Mouse (Mus musculus) lung, postnatal 4 days (tissue): Measurements from ENCODE around the gene Dusp5.
"Not testable (repeated sequence)": the region's sequence is repeated elsewhere in the genome, so short reads cannot be mapped to it uniquely, and the experiment has no call there.

Experiments
- DNase-seq, 2 experiments: peaks; one replicate each; pipeline ENCODE4 v3.0.0; 2021

Dusp5 gene

DNA sequence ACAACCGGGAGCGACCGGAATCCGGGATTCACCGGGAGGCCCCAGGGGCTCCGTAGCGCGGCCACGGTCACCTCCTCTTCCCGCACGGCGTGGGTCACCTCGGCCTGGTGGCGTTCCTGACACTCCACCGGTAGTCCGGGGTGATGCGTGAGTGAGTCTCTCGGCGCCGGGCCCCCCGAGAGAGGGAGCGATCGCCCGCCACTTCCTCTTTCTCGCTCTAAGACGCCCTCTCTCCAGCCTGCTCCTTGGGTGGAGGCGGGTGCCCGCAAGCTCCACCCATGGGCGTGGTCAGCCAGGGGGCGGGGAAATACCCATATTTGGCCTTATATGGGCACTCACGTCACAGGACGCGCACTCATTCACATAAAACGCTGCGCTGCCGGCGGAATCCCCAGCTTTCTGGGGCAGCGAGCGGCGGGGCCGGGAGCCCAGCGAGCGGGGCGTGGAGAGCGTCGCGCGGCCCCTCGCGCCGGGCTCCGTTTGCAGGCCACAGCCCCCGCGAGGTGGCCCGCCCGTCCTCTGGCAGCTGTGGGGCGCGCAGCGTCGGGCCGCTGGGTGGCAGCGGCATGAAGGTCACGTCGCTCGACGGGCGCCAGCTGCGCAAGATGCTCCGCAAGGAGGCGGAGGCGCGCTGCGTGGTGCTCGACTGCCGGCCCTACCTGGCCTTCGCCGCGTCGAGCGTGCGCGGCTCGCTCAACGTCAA, at the start of gene Dusp5:
Gene Dusp5, plus strand, starts transcription at position 358 of the 703 bp plus-strand sequence.
- DNase-seq, result peak; percentile 98 to 99

DNA sequence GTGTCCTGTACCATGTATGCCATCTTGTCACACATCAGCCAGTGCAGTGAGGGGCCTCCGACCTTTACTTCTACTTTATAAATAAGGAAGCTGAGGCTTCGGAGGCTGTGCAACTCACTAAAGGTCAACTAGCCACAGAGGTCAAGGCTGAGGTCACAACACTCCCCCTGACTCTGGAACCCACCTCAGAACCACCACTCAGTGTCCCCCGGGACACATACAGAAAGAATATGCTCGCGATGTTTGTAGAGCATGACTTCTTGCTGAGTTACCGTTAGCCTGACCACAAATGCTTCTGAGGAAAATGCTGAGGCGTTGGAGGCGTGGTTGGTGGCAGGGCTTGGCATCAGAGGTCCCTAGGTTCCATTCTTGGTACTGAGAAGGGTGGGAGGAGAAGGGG, 49.3 kb upstream of the Dusp5 start:
- DNase-seq, result peak; percentile 46 to 48

DNA sequence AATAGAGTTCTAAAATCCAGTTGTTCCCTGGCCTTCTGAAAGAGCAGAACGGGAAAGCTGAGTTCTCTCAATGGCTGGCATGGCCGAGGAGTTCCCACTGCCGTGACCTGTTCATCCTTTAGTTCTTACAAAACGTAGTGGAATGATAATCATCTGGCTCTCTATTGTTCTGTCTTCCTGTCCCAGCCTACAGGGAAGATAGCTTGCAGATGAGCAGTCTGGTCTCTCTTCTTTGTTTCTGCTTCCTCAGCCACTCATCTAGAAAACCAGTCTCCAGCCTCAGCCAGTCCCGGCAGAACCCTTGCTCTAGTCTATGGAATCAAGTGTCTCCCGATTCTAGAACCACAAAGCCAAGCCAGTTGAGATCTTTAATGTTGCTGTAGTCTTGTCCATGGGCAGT, 46.8 kb upstream of the Dusp5 start:
- no peak for DNase-seq

DNA sequence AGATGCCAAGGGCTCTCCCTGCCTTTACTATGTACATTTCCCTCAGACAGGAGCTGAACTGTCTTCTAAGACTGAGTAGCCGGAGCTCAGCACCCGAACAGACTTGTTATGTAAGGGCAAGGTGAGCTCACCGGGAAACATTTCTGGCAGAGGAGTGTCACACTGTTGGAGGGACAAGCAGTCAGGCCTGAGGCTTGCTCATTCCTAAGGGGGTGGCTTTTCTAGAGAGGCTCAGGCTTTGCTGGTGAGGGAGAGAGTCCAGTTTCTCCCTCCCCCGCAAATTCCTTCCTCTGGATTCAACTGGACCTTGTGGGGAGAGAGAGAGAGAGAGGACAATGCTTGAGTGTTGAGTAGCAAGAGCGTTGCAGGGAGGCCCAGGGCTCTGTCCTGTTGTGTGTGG, 46.4 kb upstream of the Dusp5 start:
- no peak for DNase-seq

DNA sequence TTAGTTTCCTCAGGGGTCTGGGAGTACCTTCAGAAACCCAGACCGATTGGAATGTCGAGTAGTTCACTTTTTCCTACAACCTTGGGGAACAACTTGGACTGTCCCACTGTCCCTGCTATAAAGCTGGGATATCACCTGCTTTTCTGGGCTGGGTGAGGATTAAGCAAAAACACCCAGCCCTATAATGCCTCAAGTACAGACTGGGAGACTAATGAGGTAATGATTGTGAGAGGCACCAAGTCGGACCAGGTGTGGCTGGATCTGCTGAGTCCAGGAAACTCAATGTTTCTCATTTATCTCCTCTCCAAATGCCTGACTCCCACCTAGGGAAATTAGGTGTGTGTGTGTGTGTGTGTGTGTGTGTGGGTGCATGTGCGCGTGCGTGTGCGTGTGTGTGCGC, 44.9 kb upstream of the Dusp5 start:
- no peak for DNase-seq

DNA sequence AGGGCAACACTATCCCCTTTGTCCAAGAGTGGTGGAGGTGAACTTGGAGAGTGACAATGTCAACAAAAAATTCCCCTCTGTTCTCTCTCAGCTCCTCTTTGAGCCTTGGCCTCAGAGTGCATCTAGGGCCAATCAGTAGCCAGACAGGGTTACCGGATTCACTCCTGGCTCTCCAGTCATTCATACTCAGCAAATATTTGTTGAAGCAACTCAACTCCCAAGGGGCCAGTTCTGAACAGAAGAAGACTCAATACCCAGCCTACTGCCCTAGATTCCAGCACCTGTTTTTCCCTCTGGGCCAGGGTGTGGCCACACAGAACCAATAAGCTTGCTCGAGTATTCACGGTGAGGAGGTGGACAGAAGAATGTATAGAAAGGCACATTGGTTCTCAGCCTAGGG, 44.0 kb upstream of the Dusp5 start:
- no peak for DNase-seq

DNA sequence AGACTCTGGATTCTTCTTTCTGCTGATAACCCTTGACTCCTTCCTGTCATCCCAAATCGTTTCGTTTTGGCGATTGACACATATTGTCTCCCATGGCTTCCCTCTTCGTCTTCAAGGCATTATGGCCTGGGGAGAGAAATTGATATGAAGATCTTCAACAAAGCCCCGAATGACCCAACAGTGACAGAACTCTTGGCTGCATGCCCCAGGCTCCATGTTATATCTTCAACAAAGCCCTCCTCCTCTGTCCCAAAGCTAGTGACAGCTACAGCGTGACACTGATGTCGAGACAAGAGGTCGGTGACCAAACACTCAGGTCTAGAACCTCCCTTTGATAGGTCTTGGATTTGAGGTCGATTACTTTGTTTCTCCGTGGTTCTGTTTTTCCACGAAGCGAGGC, 39.7 kb upstream of the Dusp5 start:
- DNase-seq, result no peak

DNA sequence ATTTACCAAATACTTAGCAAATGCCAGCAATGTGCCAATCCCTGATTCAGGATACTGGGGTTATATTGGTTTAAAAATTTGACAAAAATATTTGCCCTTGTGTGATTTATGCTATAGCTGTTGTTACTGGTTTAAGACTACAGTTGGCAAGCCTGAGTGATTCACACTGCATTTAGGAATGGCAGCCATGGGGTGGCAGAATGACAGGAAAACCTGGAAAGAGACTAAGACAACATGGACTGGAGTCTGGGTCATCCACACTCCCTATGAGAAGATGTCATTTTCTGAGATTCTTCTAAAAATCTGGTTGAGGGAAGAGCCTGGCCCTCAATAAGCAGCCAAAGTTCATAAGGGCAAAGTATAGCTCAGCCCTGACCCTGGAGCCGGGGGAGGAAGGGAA, 39.0 kb upstream of the Dusp5 start:
- no peak for DNase-seq

DNA sequence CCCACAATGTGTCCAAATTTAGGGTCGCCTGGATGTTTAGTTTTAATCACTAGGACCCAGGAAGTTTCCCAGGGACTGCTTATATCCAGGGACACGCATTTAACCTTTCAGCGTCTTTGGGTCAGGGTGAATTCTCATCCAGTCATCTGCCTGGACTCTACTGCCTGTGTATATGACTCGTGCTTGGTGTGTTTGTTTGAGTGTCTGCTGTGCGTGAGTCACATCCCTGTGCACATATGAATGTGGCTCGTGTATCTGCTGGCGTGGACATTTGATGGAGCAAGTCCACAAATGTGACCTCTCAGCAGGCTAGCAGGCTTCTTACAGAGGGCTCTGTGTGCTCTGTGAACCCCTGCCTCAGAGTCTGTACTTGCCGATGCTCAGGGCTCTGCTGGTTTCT, 38.0 kb upstream of the Dusp5 start:
- peak in 1 of 2 experiments; percentile 42 for DNase-seq

DNA sequence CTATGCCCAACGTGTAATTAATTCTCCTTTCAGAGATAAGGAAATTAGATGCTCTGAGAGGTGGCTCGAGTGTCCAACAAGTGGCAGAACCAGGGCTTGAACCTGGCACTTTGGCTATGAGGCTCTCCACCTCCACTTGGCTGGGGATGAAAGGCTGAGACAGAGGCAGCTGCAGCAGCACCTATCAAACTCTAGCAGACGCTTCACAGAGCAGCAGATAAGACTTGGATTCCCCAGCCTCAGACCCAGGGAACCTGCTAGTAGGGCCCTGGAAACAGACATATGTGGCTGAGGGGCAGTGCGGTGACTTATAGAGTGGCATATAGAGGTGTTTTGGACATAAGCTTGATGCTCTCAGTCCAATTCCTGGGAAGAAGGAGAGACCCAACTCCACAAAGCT, 36.4 kb upstream of the Dusp5 start:
- DNase-seq, result no peak

DNA sequence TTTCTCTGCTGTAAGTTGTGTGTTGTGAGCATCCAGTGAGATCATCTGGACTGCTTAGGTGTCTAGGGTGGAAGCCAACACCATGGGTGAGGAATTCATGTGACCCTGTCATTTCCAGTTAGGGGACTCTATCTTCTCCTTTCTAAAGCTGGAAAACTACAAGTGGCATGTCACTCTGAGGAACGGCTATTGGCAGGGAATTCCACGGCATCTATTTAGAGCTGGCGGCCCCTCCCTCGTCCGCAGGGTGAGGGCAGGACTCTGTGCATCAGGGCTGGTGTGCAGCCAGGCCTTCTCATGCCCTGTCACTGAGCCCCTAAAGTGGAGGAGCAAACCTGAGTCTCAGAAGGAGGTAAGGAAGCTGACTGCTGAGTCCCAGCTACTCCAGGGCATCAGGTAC, 35.0 kb upstream of the Dusp5 start:
- no peak for DNase-seq

DNA sequence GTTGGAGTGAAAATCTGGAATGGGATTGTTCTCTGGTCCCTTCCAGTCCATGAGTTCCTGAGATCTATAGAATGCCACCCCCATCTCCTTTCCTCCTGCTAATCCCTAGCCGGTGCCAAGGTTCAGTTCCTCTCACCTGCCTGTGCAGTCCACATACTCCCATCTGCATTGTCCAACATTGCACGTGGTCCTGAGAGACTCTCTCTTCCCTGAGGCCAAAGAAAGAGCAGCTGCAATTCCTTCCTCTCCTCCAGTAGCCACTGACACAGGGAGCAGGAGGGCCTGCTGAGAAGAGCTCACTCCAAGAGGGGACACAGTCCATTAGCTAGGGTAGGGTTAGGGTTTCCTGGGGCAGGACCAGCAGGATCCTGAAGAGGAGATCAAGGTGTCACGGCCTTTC, 31.0 kb upstream of the Dusp5 start:
- DNase-seq, result no peak

DNA sequence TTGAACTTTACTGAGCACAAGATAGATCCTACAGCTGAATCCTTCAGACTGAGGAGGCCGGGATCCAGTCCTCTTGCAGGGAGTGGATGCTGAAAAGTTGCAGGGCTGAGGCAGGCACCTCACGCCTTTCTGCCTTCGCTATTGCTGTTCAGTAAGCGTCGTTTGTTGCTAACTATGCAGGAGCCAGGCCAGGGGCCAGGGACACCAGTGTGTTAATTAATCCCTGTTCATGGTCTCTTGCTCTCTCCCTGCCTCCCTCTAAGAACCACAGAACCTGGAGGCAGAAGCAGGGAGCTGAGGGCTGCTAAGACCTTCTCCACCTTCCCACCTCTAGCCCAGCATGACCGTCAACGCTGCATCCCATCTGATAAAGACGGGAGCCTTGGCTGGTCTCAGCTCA, 29.9 kb upstream of the Dusp5 start:
- no peak for DNase-seq

DNA sequence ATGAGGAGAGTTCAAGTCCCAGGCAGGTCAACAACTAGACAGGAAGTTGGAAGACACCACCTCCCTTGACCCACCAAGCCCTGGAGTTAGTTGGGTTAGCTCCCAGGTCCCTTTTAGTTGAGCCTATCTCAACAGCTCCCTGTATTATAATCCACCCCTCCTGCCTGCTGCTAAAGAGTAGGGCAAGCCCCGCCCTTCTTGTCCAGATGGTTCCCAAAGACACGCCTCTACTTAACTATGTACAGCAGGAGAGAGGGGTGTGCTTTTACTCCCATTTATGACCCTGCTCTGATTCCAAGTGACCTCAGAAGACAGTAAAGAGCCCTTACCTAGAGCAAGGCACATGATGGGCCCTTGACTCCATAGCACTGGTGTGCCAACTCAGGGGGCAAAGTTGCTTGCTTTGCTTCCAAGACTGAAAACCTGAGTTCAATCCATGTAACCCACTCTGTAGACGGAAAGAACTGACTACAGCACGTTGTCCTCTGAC, 29.4 kb upstream of the Dusp5 start:
- DNase-seq, result no peak

DNA sequence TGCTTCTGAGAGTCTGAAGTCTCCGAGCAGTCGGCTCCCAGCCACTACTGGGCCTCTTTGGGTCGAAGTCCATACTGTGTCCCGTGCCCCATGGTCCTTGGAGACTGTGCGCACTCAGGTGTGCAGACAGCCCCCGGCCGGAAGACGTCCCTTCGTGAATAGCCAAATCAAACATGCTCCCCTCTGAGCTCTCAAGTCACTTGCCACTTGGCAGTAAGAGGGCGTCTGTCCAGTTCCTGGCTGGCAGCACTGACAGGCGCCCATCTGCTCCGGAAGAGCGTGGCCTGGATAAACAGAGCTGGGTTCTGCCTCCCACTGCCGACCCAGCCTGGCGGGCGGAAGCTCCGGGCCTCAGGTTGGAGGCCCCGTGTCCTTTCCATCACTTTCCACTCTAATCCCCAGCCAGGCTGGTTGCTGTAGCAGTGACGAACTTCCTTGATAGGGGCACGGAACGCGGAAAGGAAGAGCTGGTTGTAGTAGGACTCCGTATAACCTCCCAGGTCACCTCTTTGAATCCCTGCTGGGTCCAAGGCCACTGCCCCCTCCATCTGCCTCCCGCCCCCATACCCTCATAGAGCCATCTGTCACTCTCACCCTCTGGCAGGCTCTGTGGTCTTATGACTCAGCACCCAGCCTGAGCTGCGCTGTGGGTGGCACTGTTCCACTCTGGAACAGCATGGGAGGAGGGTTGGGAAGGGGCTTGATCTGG, 28.5 kb upstream of the Dusp5 start:
- peak; percentile 58 to 80 for DNase-seq

DNA sequence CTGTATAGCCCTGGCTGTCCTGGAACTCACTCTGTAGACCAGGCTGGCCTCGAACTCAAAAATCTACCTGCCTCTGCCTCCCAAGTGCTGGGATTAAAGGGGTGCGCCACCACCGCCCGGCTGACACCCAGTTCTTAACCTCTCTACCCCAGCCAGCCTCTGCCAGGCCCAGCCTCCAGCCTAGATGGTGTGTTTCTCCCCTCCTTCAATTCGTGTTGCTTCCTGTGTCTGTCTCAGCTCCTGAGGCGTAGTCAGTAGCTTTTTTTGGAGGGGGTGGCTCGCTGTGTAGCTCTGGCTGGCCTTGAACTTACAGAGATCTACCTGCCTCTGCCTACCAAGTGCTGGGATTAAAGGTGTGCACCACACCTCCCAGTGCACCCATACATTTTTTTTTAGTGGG, 27.7 kb upstream of the Dusp5 start:
- not testable (repeated sequence) for DNase-seq

DNA sequence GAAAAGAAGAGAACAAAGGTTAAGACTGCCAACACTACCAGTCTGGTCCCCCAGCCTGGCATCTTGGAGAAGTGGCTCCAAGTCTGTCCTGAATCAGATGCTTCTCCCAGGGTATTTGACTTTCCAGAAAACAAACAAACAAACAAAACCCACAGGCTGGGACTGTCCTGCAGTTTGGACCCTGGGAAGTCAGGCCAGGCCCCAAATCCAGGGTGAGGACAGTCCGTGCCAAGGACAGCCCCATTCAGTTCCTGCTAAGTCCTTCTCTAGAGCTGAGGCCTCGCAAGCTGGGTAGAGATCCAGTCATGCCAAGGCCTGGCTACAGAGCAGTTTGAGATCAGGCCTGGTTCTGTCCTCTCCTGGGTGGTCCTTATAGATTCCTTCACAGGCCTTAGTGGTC, 27.1 kb upstream of the Dusp5 start:
- no peak for DNase-seq

DNA sequence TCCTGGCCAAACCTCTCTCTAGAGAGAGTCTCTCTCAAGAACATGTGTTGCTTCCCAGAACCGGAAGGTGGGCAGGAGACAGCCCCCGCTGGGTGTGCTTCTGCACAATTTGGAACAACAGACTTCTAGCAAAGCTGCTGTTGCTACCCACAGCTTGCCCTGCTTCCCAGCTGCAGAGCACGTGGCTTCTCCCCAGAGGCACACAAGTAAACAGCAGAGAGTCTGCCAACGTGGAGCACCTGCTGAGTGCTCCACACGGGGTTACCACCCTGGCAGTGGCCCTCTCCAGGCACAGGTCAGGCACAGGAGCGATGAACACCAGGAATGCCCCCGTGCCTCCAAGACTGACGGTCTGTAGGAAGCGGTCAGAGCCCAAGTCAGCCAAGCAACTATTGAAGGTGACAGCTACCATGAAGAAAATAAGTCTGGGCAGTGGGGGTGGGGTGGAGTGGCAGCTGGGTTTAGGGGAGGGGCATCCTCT, 26.0 kb upstream of the Dusp5 start:
- DNase-seq, result no peak

DNA sequence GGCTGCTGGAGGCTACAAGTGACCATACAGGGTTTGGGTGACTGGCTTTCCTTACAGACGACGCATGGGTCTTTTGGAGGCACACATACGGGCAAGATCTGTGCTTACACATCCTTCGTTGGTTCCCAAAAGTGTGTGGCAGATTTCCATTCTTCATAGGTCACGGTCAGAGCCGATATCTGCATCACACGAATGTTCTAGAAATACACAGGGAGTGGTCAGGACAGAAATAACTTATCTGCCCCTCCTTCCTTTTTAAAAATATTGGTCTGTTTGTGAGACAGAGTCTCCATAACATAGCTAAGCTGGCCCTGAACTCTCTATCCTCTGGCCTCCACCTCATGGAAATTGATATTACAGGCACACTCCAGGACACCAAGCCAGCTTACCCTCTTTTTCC, 24.7 kb upstream of the Dusp5 start:
- no peak for DNase-seq

DNA sequence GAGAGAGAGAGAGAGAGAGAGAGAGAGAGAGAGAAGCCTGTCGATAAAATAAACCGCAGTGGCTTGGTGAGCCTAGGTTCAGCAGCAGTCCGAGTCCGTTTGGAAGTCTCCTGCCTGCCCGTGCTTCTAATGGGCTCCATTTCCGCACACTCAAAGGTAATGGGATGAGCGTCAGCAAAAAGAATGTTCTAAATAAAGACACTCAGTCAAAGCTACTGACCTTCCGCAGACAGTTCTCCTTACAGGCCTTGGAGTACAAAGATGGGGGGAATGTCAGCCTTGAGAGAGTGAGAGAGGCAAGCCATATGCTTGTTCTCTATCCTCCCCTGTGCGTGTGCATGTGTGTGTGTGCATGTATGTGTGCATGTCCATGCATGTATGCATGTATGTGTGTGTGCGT, 23.2 kb upstream of the Dusp5 start:
- DNase-seq, result no peak

DNA sequence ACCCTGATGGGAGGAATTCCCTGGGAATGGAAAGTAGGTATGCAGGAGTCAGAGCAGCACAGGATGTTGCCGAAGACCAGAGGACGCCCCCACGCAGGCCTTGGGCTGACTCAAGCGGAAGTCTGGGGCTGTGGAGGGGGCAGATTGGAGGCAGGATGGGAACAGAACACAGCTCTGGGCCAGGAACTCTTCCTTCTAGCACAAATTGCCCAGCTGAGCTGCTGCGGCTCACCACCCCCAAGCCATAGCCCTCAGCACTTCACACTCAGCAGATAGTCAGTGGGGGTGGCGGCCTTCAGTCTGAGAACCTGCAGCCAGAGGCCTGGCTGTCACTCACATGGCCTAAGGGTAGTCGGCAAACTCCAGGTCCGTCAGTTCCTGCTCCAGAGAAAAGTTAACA, 21.4 kb upstream of the Dusp5 start:
- peak in 1 of 2 experiments; percentile 23 for DNase-seq

DNA sequence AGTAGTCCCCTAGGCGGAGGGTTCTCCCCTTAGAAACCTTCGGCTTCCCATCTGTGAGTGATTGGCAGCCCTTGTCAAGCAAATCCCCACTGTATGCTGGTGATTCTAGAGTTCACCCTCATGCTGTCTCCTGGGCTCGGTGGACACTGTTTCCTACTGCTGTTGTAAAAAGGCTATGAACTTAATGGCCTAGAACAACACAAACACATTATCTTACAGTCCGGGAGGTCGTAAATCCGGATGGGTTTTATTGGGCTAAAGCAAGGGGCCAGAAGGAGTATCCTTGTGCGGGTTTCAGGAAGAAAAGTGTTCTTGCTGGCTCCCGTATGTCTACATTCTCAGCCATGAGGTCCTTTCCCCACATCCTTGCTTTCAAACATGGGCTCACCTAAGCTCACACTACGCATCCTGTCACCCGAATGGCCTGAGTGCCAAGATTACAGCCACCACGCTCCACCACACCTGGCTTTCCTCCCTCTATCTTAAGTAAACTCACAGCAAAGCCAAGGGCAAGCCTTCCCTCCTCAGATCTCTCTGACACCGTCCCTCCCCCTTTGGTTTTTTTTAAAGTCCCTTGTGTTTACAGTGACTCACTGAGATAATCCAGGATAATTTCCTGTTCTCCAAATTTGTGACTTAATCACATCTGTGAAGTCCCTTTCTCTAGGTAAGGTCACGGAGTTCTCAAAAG, 17.5 kb upstream of the Dusp5 start:
- DNase-seq, result no peak

DNA sequence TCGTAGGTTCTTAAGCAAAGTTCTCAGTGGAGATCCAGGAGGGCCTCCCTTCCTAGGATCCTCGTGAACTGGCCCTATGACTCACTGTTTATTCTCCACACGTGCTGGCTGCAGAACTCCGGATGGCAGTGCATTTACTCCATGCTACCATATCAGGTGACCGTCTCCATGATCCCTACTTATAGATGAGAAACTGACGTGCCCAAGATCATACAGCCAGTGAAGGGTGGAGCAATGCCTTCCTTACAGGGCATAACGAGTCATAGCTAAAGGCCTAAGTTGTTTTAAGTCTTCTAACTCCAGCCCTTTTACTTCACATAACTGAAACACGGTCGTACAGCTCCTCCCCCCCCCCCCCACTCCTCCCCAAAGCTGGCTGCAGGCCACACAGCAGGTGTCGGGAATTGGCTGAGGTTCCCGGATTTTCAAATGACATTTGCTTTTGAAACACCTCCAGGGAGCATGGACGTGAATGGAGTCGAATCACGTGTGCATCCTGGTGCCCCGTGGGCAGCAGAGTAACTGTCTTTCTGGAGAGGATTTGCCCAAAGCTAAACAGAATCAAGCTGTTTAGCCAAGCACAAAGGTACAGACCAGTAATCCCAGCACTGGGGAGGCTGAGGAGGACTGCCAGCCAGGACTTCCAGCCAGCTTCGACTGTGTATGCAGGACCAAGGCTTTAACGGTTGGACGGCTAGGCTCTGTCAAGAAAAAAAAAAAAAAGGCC, 11.4 kb upstream of the Dusp5 start:
- no peak for DNase-seq
